Mouse (Mus musculus) skeletal muscle tissue, adult 2 months (tissue): ENCODE measurements at regions not wholly inside any gene's neighbourhood (a gene's known extent, or its start where the extent isn't known, plus 50 kb on each side); places are given as distances from the start of the nearest gene placed in this dataset.

Source experiments
- DNase-seq: peaks from one replicate; pipeline ENCODE4 v3.0.0-alpha.2; 2012; ENCODE audit warnings: low read depth, low spot score

DNA sequence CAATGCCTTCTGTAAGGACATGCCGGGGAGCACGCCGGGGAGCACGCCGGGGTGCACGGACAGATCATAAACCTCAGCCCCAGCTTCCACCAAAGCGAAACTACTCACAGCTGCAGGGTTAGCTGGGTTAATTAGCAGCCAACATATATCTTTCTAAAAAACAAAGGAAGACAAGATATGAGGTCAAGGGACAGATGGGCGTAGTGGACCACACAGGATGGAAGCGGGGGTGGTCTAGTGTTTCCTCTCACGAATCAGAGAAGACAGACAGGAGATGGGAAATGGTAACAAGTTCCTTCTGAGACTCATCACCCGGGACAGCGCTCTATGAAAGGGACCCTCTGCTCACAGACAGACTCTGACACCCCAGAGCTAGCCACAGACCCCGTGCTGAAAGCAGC, 60.0 kb upstream of the Ajap1 start:
- no peak for DNase-seq

DNA sequence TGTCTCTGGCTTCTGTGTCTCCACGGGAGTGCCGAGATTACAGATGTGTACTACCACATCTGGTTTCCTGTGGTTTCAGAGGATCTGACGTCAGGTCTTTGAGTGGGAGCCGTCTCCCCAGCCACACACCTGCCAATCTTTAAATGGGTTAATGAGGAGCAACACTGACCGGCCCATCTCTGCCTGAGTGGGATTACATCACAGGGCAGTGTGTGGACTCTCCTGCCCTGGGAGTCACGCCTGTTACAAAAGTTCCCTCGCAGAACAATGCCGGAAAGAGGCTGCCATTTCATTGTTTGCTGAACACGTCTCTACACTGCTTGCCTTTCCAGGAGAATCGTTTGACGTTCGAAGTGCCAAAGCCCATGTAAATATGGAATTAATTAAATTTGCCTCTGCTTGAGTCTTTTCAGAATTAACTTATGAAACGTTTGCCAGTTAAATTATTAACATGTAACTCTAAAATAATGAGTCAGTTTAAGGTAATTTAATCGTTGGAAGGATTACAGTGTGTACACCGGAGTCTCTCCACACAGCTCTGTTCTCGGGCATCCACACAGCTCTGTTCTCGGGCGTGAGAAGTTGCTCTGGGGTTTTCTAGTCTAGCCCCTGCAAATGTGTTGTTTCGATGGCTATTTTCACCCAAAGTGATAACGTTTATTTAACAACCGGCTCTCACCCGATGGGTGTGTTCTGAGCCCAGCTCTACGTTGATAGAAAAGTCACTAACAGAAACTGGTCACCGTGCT, 61.5 kb upstream of the Ajap1 start:
- DNase-seq: no peak

DNA sequence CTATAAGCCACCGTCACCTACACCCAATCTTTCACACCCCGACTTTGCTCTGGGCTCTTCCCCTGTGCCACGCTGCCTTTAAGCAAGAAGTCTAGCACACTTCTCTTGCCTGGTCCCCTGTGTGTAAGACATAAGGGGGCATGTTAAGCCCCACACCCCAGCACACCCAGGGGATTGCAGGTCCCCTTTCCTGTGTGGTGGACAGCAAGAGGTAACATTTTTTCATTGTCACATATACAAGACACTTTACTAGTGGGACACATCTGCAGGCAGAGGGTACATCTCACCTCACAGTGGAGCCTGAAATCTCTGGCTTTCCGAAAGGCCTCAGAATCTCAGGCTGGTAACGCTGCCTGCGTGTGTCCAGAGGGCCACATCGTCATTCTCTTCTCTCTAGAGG, 64.1 kb upstream of the Ajap1 start:
- no peak for DNase-seq

DNA sequence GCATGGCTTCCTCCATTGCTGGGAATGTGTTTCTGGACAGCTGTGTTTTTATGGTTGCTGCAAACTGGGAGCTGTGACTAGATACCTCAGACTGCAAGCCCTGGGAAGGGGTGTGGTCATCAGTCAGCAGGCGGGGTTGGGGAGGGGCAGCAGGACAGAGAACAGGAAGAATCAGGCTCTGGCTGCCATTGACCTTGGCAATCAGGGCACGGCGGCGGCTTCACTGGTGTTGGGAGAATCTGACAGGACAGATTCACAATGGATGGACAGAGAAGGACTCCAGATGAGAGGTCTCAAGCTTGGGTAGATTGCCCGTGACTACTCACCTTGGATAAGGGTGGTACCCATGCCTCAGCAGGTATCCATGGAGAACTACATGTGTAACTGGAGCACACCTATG, 64.5 kb upstream of the Ajap1 start:
- no peak for DNase-seq

DNA sequence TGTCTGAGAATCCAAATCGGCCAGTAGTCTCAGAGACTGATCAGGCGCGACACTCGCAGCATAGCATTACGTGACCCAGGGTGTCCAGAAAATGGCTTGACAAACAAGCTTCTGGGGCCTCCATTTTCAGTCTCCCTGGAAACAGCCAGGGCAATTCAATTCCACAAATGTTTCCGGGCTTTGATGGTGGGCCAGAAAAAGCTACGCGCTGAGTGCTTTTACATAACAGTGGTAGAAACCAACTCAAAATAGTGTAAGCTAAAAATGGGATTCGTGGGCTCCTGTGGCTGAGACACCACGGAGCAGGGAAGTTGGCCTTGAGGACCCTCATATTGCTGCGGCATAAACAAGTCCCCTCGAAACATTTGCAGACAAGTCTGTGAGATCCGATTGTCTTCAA, 65.3 kb upstream of the Ajap1 start:
- no peak for DNase-seq

DNA sequence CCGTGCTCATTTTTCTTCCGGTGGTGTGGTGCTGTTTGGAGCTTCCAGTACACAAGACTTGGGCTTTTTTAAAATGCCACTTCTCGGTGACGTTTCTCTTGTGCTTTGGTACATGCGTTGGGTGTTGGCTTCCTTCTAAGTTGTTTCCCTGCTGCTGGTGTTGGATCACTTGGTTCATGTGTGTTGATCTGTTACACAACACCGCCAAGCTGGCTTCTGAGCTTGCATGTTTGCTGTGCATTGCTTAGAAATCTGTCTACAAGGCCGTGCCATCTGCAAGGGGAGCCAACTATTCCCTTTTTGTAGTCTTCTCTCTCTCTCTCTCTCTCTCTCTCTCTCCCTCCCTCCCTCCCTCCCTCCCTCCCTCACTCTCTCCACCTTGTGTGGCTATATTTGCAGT, 68.7 kb upstream of the Ajap1 start:
- no peak for DNase-seq

DNA sequence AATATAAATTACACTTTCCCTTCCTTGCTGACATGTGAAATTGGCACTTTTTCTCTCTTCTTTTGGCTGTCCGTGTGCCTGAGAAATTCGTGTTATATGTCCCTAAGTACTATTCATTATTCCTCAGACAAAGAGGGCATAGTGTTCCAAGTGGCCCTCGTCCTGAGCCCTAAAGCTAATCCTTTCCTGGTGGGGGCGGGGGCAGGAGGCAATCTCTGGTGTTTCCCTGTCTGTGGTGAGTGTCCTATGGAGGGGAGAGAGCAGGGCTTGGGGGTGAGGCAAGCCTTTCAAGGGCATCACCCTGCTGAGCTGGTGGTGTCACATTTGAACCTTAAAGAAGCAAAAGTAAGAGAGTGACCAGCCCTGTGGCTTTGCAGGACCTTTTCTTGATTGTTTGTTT, 69.9 kb upstream of the Ajap1 start:
- no peak for DNase-seq

DNA sequence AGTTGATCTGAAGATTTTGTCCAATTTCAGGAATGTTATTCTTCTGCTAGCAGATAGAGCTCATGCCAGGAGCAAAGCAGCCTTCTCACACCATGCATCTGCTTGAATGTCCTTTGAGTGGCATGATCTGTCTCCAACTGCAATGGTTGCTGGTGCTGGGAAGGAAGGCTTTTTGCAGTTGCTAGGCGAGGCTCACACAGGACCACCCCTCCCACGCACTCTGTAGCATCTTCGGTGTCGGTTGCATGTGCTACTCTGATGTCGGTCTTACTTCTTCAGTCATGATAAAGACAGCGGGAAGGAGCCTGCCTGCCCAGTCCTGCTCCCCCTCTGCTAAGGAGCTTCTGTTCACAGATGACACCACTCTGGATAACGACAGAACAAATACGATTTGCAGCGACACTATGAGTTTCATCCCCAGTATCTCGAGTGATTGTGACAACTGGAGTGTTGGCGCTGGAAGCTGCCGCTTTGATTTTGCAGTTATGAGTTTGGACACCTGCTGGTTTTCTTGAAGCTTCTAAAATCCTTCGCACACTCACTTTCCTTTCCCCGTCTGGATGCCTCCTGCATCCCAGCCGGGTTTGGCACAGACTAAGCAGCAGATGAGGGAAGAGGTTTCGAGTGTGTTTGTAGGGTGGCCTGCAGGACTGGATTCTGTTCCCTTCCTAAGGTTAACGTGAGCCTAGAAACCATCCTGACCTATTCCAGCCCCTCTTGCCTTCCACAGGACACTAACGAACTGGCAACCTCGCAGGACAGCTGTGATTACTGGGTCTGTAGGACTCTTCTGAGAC, 75.4 kb upstream of the Ajap1 start:
- no peak for DNase-seq

DNA sequence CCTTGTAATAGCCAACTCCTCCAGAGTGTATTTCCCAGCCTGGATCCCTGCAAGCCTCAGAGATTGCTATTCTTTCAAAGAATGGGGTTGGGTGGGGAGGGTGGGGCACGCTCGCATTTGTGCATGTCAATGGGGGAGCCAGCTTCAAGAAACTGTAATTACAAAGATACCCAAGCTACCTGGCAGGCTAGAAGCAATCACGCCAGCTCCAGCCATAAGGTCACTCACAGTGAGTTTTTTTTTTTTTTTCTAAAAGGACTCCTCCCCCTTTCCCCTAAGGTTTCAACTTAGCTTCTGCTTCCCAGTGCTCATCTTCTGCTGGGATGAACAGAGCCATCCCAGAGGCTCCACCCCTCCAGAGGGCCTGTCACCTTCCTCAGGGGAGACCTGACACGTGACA, 77.0 kb upstream of the Ajap1 start:
- DNase-seq: no peak

DNA sequence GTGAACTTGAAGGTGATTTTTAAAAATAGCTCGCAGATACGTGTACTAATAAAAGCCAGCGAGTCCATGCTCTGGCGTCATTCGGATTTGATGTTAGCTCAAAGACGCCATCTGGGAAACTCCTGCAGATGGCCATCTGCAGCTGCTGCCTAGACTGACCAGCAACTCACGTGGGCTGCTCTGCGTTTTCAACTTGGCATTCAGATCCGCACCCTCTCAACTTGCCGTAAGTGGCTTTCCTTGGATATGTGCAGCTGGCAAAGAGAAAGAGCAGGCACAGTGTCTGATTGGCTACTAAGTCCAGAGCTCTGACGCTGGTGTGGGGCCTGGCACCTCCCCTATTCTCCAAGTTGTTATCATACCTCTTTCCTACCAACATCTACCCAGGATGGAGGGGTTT, 77.6 kb upstream of the Ajap1 start:
- DNase-seq: no peak

DNA sequence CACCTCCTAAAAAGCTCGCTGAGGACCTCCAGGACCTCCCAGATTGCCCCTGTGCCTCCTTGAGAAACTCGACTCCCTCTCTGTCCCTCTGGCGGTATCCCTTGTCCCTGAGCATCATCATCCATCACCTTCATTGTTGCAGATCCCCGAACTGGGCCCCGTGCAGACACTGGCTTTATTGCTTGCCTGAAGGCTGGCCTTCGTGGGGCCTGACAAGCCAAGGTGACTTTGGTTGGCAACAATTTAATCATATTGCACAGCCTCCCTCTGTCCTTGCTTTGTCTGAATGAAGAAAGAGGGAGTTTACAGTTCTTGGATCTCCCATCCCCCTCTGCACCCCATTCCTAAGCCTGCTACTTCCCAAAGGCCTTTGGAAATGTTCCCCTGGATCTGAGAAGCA, 78.3 kb upstream of the Ajap1 start:
- DNase-seq: no peak

DNA sequence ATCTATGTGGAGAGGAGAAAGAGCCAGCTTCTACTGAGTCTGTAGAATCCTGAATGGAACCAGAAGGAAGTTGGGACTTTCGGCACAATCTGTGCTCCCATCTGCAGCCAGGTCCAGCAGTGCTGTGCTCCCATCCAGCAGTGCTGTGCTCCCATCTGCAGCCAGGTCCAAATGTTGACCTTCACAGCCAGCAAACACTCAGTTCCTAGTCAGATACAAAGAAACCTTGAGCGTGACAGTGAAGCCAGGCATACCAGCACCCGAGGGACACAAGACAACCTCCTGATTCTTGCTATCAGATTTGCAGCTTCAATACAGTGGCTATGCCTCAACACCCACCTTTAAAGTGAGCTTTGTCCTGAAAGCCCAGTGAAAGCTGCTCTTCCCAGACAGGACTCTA, 79.4 kb upstream of the Ajap1 start:
- no peak for DNase-seq

DNA sequence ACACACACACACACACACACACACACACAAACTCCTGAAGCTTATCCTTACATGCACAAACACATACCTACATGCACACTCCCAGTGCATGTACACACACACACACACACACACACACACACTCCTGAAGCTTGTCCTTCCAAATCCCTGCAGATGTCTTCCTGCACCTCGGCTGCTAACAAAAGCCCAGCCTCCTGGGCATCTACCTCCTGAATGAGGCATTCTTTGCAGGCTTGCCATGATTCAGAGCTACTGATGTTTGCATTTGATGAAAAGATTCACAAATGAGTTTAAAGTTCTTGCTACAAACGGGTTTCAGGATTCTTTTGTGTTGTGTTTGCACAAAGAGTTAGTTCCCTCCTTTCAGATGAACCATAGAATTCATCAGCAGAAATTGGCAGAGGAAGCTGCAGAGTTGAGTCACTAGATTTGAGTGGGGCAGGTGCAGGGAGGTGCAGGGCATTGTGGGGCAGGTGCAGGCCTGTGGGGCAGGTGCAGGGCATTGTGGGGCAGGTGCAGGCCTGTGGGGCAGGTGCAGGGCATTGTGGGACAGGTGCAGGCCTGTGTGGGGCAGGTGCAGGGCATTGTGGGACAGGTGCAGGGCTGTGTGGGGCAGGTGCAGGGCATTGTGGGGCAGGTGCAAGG, 84.8 kb upstream of the Ajap1 start:
- no peak for DNase-seq

DNA sequence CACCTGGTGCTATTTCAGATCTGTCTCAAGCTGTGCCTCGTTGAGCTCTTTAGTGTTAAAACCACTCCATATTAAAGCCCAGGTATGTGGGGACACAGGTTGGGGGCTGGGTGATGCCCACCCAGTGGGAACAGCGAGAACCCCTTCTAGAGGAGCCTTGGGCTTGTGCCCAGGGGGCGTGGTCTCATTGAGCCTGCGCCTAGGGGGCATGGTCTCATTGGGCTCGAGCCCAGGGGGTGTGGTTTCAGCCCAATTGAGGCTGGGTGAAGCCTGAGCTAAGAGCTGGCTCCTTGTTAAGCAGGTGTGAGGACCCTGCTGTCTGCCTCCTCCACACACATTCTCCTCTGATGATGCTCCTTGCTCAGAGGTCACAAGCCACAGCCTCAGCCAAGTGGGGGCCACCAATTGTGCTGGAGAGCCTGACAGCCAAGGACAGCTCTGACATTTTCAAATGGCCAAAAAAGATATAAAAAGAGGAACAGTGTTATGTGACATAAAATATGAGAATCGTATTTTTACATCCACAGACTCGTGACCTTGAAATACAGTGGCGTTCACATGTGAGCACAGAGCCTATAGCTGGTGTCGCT, 90.7 kb upstream of the Ajap1 start:
- no peak for DNase-seq

DNA sequence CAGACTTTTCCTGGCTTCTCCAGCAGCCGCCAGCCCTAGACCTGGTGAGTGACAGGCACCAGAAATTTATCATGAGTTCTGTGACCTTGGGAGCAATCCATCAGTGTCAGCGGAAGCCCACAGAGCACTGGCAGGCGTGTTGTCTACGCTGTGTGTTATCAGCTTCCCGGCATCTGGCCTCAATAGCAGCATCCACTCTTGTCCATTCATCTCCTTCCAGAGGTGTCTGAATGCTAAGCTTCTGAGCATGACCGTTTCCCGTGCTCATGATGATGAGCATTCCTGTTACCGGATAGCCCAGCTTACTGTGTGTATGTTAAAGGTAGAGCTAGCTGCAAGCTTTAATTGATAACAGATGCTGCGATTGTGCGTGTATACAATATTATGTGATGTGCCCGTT, 110.7 kb upstream of the Ajap1 start:
- no peak for DNase-seq

DNA sequence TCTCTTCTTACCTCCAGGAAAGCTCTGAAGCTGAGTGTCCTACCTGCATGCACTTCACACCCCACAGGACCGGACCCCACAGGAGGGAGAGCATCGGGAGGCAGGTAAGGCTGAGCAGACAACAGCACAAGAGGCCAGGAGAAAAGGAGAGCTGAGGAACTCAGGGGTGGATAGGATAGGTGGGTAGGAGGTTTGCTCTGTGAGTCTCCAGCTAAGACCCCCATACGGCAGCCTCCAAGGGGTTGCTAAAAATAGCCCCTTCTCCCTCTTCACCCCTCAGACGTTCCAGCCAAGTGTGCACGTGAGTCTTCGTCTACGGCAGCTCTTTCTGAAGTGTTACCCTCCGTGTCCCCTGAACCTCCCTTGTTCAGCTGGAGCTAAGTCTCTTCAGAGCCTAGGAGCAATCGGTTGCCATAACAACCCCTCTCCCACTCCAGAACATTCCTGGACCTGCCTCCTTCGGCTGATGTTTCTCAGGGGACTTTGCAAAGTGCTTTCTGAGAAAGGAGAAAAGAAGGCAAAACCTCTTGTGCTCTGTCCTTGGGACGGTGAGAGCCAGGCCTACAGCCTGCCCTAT, 117.3 kb upstream of the Ajap1 start:
- DNase-seq: no peak

DNA sequence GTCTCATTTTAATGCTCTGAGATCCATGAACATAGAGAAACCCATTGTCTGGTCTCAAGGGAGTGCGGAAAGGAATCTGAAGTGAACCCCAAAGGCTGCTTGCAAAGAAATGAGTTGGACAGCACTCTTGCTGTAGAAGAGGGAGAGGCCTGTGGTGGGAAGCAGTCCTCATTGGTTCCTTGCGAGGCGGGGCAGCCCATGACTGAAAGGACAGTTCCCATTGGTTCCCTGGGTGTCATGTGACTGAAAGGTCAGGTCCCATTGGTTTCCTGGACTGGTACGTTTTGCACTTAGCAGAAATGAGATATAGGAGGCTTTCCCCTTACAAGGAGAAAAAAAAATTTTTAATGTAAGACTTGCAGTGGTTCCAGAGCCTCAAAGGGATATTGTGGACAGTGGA, 119.9 kb upstream of the Ajap1 start:
- no peak for DNase-seq

DNA sequence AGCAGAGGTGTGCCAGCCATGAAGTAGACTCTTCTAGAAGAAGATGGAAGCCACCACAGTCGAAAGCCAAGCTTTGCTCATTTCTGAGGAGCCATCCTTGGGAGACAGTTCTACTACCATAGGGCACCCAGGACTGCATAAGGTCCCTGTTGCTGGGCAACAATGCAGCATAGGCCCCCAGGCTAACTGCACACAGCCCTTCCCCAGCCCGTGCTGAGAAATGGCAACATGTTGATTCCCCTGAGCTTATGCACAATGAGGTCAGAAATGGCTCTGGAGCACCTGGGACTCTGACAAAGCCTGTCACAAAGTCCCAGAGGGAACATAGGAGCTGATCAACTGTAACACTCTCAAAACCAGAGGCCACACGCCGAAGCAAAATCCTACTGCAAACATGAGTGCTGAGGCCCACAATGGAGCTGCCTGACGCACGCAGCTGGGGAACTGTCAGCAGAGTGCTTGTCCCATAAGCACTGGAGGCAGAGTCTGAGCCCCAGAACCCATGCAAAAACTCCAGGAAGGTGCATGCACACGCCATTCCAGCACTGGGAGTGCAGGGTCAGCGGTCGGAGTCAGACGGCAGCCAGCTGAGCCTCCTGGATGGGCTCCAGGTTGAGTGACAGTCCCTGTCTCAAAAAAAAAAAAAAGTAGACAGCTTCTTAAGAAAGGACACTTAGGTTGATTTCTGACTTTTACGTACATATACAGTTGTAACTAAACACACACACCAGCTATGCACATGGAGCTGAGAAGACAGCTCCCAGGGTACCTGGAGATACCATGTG, 120.6 kb upstream of the Ajap1 start:
- DNase-seq: peak; percentile 7

DNA sequence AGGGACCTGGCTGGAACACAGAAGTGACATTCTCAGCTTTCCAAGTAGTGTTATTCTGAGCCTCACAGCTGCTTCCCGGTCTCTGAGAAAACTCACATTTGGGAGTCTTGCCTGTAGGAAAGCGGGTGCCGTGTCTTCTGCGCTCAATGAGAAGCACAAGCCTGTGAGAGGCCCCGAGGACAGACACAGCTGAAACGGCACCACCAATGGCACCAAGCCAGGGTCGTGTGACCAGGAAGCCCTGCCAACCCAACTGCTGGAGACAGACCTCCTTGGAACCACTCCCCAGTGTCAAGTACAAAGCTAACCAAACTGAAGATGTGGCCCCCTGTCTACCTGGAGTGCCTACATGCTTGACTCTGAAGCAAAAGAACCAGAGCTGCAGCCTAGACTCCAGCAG, 121.3 kb upstream of the Ajap1 start:
- DNase-seq: peak; percentile 47

DNA sequence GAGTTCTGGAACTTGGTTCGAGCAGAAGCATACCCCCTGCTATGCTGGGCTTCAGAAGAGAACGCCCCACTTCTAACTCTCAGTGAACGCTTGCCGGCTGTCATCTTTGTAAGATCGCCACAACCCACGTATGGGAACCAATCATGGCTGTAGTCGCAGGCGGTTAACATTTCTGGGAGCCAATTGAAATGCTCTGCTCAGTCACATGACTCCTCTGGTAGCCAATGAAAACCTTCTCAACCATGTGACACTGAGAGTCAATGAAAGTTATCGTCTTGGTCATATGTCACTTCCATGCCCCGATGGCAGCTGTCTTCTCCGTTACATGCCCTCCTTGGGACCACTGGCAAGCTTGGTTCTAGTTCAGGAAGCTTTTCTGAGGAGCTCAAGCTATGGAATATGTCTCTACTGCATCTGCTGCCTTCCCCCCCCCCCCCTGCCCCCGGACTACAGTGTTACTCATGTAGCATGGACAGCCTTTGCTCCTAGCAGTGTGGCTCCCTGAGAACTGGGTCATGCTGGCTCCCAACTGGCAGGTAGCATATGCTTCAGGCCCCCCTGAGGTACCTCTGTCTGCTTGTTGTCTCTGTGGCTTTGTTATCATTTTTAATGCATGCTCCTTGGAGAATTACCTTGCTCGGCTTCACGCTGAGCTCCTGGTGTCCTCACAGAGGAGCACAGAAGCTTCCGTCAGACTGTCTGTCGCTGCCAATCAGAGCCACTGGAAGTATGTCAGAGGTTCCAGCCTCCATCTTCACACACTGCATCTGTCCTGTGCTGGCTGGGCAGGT, 122.3 kb upstream of the Ajap1 start:
- DNase-seq: no peak

DNA sequence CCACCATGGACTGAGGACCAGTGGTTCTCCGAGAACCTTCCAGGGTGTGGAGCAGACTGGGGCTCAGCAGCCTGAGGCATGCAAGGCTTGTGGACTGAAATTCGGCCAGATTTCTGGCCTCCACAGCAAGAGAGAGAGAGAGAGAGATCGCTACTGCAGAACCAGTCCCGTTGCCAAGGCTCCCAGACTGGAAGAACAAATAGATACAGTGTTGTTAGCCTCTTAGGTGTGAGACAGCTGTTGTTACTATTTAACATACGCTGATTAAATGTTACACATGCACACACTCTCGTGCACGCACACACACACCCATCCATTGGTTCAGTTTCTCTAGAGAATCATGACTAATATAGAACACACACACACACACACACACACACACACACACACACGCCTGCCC, 133.4 kb upstream of the Ajap1 start:
- DNase-seq: no peak
